Mouse (Mus musculus) hindlimb bud, embryonic 11.5 days (tissue): ENCODE measurements around the gene Slc22a1.
A peak's percentile ranks its signal among the peaks of the same experiment; 100 is the strongest.
"Not testable (repeated sequence)": the region's sequence is repeated elsewhere in the genome, so short reads cannot be mapped to it uniquely, and the experiment has no call there.

Experiments used
- DNase-seq: peaks from one replicate; pipeline ENCODE4 v3.0.0-alpha.2; 2012; ENCODE audit warnings: low read depth, low spot score; ENCODE audit errors: extremely low spot score

Gene Slc22a1

GRCm38 (mm10) chr17:12688427-12689110 lies 12.9 kb upstream of the Slc22a1 start:
- DNase-seq: no peak

GRCm38 (mm10) chr17:12684928-12685624 lies 9.4 kb upstream of the Slc22a1 start:
- DNase-seq: no peak

GRCm38 (mm10) chr17:12684412-12684811 lies 8.8 kb upstream of the Slc22a1 start:
- DNase-seq: no peak

GRCm38 (mm10) chr17:12683582-12683981 lies 8.0 kb upstream of the Slc22a1 start:
- no peak for DNase-seq

GRCm38 (mm10) chr17:12678261-12678660 lies 2.6 kb upstream of the Slc22a1 start:
- DNase-seq: no peak

GRCm38 (mm10) chr17:12677139-12677538 lies 1.5 kb upstream of the Slc22a1 start:
- DNase-seq: no peak

GRCm38 (mm10) chr17:12674980-12675379 lies 649 bp downstream of the Slc22a1 start:
- not testable (repeated sequence) for DNase-seq

GRCm38 (mm10) chr17:12673871-12674270 lies 1.8 kb downstream of the Slc22a1 start:
- DNase-seq: no peak

GRCm38 (mm10) chr17:12672285-12672790 lies 3.3 kb downstream of the Slc22a1 start:
- DNase-seq: no peak

- no peak for DNase-seq
These were observed 4.5 kb downstream of the Slc22a1 start for GRCm38 (mm10) chr17:12671029-12671605.

- DNase-seq: no peak
These were observed 6.3 kb downstream of the Slc22a1 start for GRCm38 (mm10) chr17:12669363-12669679.

- DNase-seq: no peak
These were observed 6.9 kb downstream of the Slc22a1 start for GRCm38 (mm10) chr17:12668478-12669362.

- DNase-seq: no peak
These were observed 11.5 kb downstream of the Slc22a1 start for GRCm38 (mm10) chr17:12664156-12664555.

GRCm38 (mm10) chr17:12660572-12661260 lies 14.9 kb downstream of the Slc22a1 start:
- peak; percentile 35 for DNase-seq

GRCm38 (mm10) chr17:12659233-12659632 lies 16.4 kb downstream of the Slc22a1 start:
- DNase-seq: no peak

GRCm38 (mm10) chr17:12658784-12659183 lies 16.8 kb downstream of the Slc22a1 start:
- no peak for DNase-seq

- DNase-seq: no peak
These were observed 19.8 kb downstream of the Slc22a1 start for GRCm38 (mm10) chr17:12655826-12656225.

GRCm38 (mm10) chr17:12654061-12654460 lies 21.6 kb downstream of the Slc22a1 start:
- DNase-seq: no peak

GRCm38 (mm10) chr17:12652604-12653003 lies 23.0 kb downstream of the Slc22a1 start:
- DNase-seq: no peak

- DNase-seq: no peak
These were observed 30.2 kb downstream of the Slc22a1 start for GRCm38 (mm10) chr17:12645461-12645860.

- DNase-seq: no peak
These were observed 34.5 kb downstream of the Slc22a1 start for GRCm38 (mm10) chr17:12641087-12641486.
